Mouse (Mus musculus): ENCODE measurements around the gene Fdx1l. TPM values are rescaled to one million over a fixed set of nuclear protein-coding genes. Genes with fewer than 3 reads are reported as not detected.
"Not testable (repeated sequence)": the region's sequence is repeated elsewhere in the genome, so short reads cannot be mapped to it uniquely, and the experiment has no call there.

Fdx1l gene
- polyA plus RNA-seq, 1 experiment from 2014 or later: 51.1 TPM

DNA sequence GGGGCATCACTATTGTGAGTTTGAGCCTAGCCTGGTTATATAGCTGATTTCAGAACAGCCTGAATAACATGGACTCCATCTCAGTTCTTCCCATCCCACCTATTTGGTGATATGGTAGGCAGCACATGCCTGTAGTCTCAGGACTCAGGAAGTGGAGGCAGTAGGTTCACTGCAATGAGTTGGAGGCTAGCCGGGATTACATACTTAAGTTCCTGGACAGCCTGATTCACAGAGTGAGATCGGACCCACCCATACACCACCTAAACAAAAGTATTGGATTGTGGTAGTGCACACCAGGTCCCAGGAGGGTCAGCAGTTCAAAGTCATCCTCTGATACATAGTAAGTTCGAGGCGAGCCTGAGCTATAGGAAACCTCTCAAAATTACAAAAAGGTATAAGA lies 773 bp downstream of the Fdx1l start:
- H3K4me2 ChIP-seq: peak overlapping the region; percentile 87
- no peaks in the 10 kb centered on the region for H3K9me3 ChIP-seq
- WGBS: 7% methylated on average over 4 of the region's 4 CpGs
- H3K9ac ChIP-seq: peak overlapping the region; percentile 92
- peaks cover 74% of the 10 kb centered on the region for H3K36me3 ChIP-seq
- H3K4me1 ChIP-seq: peaks cover 19% of the 10 kb centered on the region
- ATAC-seq (ENCODE audit: extremely low read depth, insufficient number of reproducible peaks, low FRiP score, low TSS enrichment): no peak
- H3K27ac ChIP-seq (replicated peaks): peak overlapping the region; percentile 71
- H3K4me3 ChIP-seq: peak overlapping the region; percentile 86
- H3K27me3 ChIP-seq (replicated peaks): no peaks in the 10 kb centered on the region

DNA sequence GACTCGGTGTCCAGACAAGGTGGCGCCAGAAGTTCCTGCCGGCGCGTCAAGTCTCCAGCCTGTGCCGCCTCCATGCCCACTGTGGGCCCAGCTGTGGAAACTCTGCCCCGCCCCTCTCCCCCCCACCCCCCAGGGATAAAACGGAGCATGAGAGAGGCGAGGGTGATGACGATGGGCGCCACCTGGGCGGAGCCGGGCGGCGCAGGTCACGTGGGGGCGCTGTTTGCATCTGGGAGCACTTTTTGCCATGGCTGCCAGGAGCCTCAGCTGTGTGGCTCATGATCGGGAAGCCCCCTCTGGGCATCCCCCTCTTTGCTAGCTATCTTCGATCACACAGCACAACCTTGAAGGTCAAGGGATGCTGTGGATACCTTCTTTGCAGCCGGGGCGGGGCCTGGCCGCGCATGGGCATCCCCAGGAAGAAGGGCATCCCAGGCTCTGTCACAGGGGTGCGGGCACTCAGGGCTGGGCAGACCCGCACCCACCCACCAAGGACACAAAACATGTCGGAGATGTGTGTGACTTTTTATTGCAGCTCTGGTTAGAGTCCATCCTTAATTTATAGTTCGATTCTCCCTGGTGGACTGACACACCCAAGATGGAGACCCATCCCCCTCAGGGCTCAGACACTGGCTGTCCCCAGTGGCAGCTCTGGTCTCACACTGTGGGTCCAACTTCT lies 6.3 kb downstream of the Fdx1l start, which contains the start of gene Zglp1:
Gene Zglp1, minus strand, starts transcription at position 88 of the 679 bp plus-strand sequence.
- Histone ChIP-seq H3K4me1 (peaks cover 6% of the 10 kb centered on the region), H3K27ac (replicated peaks) (no peak within 1 kb of the TSS), H3K9me3 (no peaks in the 10 kb centered on the region), H3K27me3 (replicated peaks) (no peaks in the 10 kb centered on the region), H3K9ac (no peak within 1 kb of the TSS), H3K4me3 (no peak within 1 kb of the TSS), H3K36me3 (peaks cover 87% of the 10 kb centered on the region), H3K4me2 (no peak within 1 kb of the TSS)
- 0 out of 2 replicates have a peak, but pooled peaks have one; percentile 7 for ATAC-seq (ENCODE audit: extremely low read depth, insufficient number of reproducible peaks, low FRiP score, low TSS enrichment)
- WGBS: 78% methylated on average over 27 of the region's 27 CpGs

DNA sequence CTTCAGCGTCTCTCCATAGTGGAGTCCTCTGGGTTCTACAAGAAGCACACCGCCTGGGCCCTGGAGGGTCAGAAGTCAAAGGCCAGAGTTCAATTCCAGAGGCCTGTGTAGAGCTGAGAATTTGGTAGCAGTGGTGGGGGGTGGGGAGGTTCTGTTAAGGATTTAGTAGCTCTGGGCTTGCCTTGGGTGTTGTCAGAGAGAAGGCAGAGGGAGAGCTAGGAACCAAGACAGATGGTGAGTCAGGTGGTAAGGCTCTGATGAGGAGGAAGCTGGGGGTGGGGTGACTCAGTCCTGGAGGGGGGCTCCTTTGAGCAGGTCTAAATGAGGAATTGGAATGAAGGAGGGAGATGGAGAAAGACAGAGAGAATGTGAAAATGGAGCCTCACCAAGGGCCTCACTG lies 10.5 kb downstream of the Fdx1l start:
- ATAC-seq (ENCODE audit: extremely low read depth, insufficient number of reproducible peaks, low FRiP score, low TSS enrichment): no peak
- peaks cover 61% of the 10 kb centered on the region for H3K36me3 ChIP-seq
- no peak overlapping the region for H3K4me2 ChIP-seq
- WGBS: 83% methylated on average over 2 of the region's 2 CpGs
- no peaks in the 10 kb centered on the region for H3K4me1 ChIP-seq
- H3K27me3 ChIP-seq (replicated peaks): no peaks in the 10 kb centered on the region
- no peak overlapping the region for H3K9ac ChIP-seq
- no peaks in the 10 kb centered on the region for H3K9me3 ChIP-seq
- H3K27ac ChIP-seq (replicated peaks): no peak overlapping the region
- no peak overlapping the region for H3K4me3 ChIP-seq

DNA sequence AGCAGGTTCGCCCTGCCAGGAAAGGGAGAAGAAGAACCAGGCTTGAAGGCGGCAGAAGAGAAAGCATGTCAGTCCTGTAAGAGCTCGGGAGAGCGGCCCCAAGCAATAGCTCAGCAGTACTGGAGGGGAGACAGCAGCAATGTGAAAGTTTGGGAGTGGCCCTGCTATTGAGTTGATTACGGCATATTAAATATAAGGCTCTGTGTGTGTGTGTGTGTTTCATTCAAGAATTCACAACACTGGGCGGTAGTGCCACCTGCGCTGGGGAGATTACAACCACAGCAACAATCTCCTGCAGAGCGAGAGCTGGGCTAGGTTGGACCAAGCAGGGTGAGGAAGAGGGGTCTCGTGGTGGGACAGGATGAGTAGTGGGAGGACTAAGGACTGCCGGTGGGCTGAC lies 21.8 kb downstream of the Fdx1l start:
- H3K9ac ChIP-seq: no peak overlapping the region
- no peak for ATAC-seq (ENCODE audit: extremely low read depth, insufficient number of reproducible peaks, low FRiP score, low TSS enrichment)
- H3K36me3 ChIP-seq: no peaks in the 10 kb centered on the region
- peaks cover 21% of the 10 kb centered on the region; the same call in 1 of the 2 replicates for H3K27me3 ChIP-seq (replicated peaks)
- H3K9me3 ChIP-seq: no peaks in the 10 kb centered on the region
- no peak overlapping the region for H3K27ac ChIP-seq (replicated peaks)
- H3K4me2 ChIP-seq: no peak overlapping the region
- 51% methylated on average over 10 of the region's 10 CpGs for WGBS
- H3K4me1 ChIP-seq: no peaks in the 10 kb centered on the region
- H3K4me3 ChIP-seq: no peak overlapping the region

DNA sequence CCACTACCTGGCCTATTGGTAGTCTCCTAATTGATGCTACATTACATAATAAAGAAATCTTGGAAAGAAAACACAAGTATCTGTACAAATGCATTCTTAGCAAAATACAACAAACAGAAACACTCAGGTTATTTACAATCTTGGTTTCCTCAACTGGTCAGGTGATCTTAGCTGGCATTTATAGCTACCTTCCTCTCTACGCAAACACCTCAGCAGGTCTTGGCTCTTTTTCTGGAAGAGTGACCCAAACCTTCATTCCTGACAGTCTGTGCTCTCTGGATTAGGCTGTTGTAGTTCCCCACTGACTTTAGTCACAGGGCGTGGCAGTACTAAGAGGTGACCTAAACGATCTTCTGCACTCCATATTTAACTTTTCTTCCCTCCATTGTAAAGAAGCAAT lies 28.2 kb downstream of the Fdx1l start:
- Histone ChIP-seq H3K4me2 (no peak overlapping the region), H3K9ac (no peak overlapping the region), H3K36me3 (no peaks in the 10 kb centered on the region), H3K9me3 (no peaks in the 10 kb centered on the region), H3K4me1 (0 out of 2 replicates have a peak, but pooled peaks cover 2% of the 10 kb centered on the region), H3K27me3 (replicated peaks) (peaks cover 10% of the 10 kb centered on the region), H3K4me3 (no peak overlapping the region), H3K27ac (replicated peaks) (no peak overlapping the region)
- WGBS: 69% methylated on average over 3 of the region's 3 CpGs
- ATAC-seq (ENCODE audit: extremely low read depth, insufficient number of reproducible peaks, low FRiP score, low TSS enrichment): no peak

DNA sequence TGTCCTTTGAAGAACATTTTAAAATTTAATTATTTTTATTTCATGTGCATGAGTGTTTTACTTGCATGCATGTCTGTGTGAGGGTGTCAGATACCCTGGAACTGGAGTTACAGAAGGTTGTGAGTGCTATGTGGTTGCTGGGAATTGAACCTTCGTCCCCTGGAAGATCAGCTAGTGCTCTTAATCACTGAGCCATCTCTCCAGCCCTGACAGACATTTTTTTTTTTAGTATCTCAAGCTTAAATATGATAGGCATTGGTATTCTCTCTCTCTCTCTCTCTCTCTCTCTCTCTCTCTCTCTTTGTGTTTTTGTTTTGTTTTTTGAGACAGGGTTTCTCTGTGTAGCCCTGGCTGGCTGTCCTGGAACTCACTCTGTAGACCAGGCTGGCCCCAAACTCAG lies 28.6 kb downstream of the Fdx1l start:
- ATAC-seq (ENCODE audit: extremely low read depth, insufficient number of reproducible peaks, low FRiP score, low TSS enrichment); H3K9me3 ChIP-seq; H3K9ac ChIP-seq; H3K27ac ChIP-seq (replicated peaks); H3K4me2 ChIP-seq; H3K4me1 ChIP-seq; H3K36me3 ChIP-seq; H3K4me3 ChIP-seq: not testable (repeated sequence)
- peaks cover 12% of the 10 kb centered on the region for H3K27me3 ChIP-seq (replicated peaks)
- WGBS: 43% methylated on average over 1 of the region's 1 CpGs

DNA sequence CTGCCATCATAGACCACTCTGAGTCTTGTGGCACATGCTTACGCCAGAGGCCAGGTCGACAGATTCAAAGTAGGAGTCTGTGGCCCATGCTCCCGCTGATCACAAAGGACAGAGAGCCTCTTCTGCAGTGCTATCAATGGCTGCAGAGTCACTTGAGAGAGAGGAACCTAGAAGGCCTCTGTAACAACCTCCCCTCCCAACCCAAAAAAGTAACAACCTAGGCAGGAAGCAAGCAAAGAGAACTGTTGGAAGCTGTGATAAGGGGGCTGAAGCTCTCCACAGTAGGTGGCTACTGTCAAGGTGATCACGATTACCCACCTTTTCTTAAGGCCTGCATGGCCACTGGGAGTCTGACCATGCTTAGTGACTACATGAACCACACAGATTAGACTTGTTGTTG lies 29.9 kb downstream of the Fdx1l start:
- Histone ChIP-seq H3K36me3 (no peaks in the 10 kb centered on the region), H3K4me2 (no peak overlapping the region), H3K9ac (no peak overlapping the region), H3K4me1 (0 out of 2 replicates have a peak, but pooled peaks cover 2% of the 10 kb centered on the region), H3K9me3 (no peaks in the 10 kb centered on the region), H3K27ac (replicated peaks) (no peak overlapping the region), H3K4me3 (no peak overlapping the region), H3K27me3 (replicated peaks) (peaks cover 24% of the 10 kb centered on the region)
- WGBS: 69% methylated on average over 4 of the region's 4 CpGs
- no peak for ATAC-seq (ENCODE audit: extremely low read depth, insufficient number of reproducible peaks, low FRiP score, low TSS enrichment)

DNA sequence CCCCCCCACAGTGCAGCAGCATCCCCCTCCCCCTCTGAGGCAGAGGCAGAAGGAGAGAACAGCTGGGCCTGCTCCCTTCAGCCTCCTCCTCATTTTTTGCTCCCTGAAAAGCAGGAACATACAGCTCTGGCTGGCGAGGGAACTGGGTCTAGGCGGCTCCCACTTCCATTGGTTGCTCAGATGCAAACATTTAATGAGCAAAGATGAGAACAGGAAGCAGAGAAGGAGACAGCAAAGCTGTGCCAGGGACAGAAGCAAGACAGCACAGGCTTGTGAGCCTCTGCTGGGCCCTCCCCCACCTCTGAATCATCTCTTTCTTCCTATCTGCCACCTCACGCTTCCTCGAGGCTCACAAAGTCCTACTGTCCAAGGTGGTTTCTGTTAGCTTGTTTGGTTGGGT lies 32.1 kb downstream of the Fdx1l start:
- Histone ChIP-seq H3K27ac (replicated peaks) (no peak overlapping the region), H3K4me1 (peaks cover 20% of the 10 kb centered on the region), H3K27me3 (replicated peaks) (peaks cover 46% of the 10 kb centered on the region), H3K9me3 (no peaks in the 10 kb centered on the region), H3K36me3 (no peaks in the 10 kb centered on the region), H3K4me3 (no peak overlapping the region), H3K9ac (no peak overlapping the region), H3K4me2 (no peak overlapping the region)
- no peak for ATAC-seq (ENCODE audit: extremely low read depth, insufficient number of reproducible peaks, low FRiP score, low TSS enrichment)
- 54% methylated on average over 4 of the region's 4 CpGs for WGBS

DNA sequence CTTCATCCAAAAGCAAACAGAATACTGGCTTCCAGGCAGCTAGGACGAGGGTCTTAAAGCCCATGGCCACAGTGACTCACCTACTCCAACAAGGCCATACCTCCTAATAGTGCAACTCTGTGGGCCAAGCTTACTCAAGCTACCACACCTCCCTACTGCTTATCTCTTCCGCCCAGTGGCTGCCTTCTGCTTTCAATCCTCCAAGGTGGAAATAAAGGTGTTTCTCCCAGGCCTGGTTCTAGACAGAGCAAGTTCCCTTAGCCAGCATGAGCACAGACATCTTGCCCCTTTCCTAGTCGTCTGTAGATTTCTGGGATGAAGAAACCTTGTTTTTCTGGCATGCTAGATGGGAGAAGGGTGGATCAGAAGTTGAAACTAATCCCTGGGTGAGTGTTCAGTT lies 33.6 kb downstream of the Fdx1l start:
- Histone ChIP-seq H3K9me3 (no peaks in the 10 kb centered on the region), H3K36me3 (no peaks in the 10 kb centered on the region), H3K27ac (replicated peaks) (no peak overlapping the region), H3K4me2 (no peak overlapping the region), H3K27me3 (replicated peaks) (peaks cover 62% of the 10 kb centered on the region), H3K4me3 (no peak overlapping the region), H3K4me1 (peaks cover 30% of the 10 kb centered on the region), H3K9ac (no peak overlapping the region)
- no peak for ATAC-seq (ENCODE audit: extremely low read depth, insufficient number of reproducible peaks, low FRiP score, low TSS enrichment)
- 70% methylated on average over 3 of the region's 3 CpGs for WGBS

DNA sequence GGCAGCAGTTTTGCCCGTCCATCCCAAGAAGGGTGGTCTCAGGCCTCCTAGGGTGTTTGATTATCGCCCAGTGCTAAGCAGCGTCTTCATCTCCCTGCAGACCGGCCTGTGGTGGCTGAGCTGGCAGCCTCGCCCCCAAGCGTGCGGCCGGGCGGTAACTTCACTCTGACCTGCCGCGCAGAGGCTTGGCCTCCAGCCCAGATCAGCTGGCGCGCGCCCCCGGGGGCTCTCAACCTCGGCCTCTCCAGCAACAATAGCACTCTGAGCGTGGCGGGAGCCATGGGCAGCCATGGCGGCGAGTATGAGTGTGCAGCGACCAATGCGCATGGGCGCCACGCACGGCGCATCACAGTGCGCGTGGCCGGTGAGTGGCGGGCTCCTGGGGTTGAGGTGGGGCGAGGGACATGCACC lies 35.9 kb downstream of the Fdx1l start:
- Histone ChIP-seq H3K27ac (replicated peaks) (no peak overlapping the region), H3K4me1 (peaks cover 46% of the 10 kb centered on the region), H3K9ac (peak overlapping the region; percentile 69), H3K9me3 (no peaks in the 10 kb centered on the region), H3K36me3 (no peaks in the 10 kb centered on the region), H3K4me2 (peak overlapping the region; percentile 70), H3K27me3 (replicated peaks) (peaks cover 85% of the 10 kb centered on the region), H3K4me3 (peak overlapping the region; percentile 43)
- ATAC-seq (ENCODE audit: extremely low read depth, insufficient number of reproducible peaks, low FRiP score, low TSS enrichment): peak; percentile 32; the same call in 1 of the 2 replicates
- WGBS: 2% methylated on average over 31 of the region's 31 CpGs

DNA sequence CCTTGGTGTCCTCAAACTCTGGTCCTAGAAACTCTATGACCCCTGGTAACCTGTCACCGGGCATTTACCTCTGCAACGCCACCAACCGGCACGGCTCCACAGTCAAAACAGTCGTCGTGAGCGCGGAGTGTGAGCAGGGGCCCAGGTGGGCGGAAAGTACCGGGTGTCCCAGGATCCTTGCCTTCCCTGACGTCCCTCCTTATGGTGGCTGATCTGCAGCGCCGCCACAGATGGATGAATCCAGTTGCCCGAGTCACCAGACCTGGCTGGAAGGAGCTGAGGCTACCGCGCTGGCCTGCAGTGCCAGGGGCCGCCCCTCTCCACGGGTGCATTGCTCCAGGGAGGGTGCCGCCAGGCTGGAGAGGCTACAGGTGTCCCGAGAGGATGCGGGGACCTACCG lies 36.7 kb downstream of the Fdx1l start:
- Histone ChIP-seq H3K27me3 (replicated peaks) (peaks cover 93% of the 10 kb centered on the region), H3K4me2 (peak overlapping the region; percentile 70), H3K36me3 (no peaks in the 10 kb centered on the region), H3K4me1 (peaks cover 55% of the 10 kb centered on the region), H3K9me3 (no peaks in the 10 kb centered on the region), H3K27ac (replicated peaks) (no peak overlapping the region), H3K4me3 (peak overlapping the region; percentile 43), H3K9ac (peak overlapping the region; percentile 69; the same call in 1 of the 2 replicates)
- WGBS: 5% methylated on average over 22 of the region's 22 CpGs
- no peak for ATAC-seq (ENCODE audit: extremely low read depth, insufficient number of reproducible peaks, low FRiP score, low TSS enrichment)

DNA sequence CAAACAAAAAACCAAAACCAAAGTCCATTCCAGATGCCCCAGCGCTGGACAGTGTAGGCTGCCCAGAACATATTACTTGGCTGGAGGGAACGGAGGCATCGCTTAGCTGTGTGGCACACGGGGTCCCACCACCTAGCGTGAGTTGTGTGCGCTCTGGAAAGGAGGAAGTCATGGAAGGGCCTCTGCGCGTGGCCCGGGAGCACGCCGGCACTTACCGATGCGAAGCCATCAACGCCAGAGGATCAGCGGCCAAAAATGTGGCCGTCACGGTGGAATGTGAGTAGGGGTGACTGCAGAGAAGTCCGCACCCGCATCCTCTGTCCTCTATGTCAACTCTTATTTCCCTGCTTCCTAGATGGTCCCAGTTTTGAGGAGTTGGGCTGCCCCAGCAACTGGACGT lies 37.3 kb downstream of the Fdx1l start:
- peaks cover 57% of the 10 kb centered on the region for H3K4me1 ChIP-seq
- peaks cover 98% of the 10 kb centered on the region for H3K27me3 ChIP-seq (replicated peaks)
- peak overlapping the region; percentile 37; the same call in 1 of the 2 replicates for H3K9ac ChIP-seq
- no peaks in the 10 kb centered on the region for H3K9me3 ChIP-seq
- 7% methylated on average over 20 of the region's 20 CpGs for WGBS
- no peak overlapping the region for H3K27ac ChIP-seq (replicated peaks)
- peak overlapping the region; percentile 70 for H3K4me2 ChIP-seq
- peak overlapping the region; percentile 43; the same call in 1 of the 2 replicates for H3K4me3 ChIP-seq
- H3K36me3 ChIP-seq: no peaks in the 10 kb centered on the region
- no peak for ATAC-seq (ENCODE audit: extremely low read depth, insufficient number of reproducible peaks, low FRiP score, low TSS enrichment)
